Mouse (Mus musculus): ENCODE data around the gene Rps19bp1.

The Rps19bp1 gene

DNA sequence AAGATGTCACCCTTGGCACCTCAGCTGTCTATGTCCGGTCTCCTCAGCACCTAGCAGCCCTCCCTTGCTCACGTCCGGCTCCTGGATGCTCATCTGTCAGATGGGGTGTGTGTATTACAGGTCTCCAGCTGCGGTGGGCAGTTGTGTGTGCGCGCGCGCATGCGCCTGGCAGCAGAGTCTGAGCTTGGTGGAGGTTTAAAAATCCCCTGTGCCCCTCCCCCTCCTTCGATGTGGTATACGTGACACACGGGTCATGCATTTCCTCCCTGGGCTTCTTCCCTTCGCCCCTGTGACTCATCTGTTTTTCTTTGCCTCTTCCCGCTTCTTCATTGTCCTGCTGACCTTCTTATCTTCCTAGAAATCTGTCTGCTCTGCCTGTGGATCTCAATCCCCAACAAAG is 44.9 kb downstream of the Rps19bp1 start:
- peak; percentile 69 for DNase-seq (ENCODE audit: low spot score)

- no peak for DNase-seq (ENCODE audit: low spot score)
Measured at GRCm38 (mm10) chr15:80217476-80217875, 46.6 kb downstream of the Rps19bp1 start.

DNA sequence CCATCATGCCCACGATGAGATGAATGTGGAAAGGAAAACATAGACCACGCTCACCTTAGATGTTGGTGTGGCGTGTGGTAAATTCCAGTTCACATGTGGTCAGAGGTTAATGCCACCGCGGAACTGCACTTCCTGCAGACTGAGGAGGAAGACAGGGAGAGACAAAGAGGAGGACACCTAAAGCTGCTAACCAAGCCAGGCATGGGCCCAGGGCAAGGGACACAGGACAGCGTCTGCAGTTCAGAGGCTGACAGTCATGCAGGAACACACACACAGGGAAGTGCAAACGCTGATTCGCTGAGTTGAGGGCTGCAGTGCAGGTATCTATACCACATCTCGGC is 47.7 kb downstream of the Rps19bp1 start:
- DNase-seq (ENCODE audit: low spot score), result peak; percentile 9

- peak; percentile 47 for DNase-seq (ENCODE audit: low spot score)
Measured at GRCm38 (mm10) chr15:80215716-80216479, 48.2 kb downstream of the Rps19bp1 start.

GRCm38 (mm10) chr15:80213688-80214087 is 50.4 kb downstream of the Rps19bp1 start:
- no peak for DNase-seq (ENCODE audit: low spot score)
